Mouse (Mus musculus) spleen, adult 12 weeks (tissue): ENCODE data around the gene Btbd9.

Experiments used
- DNase-seq: peaks from one replicate; pipeline ENCODE4 v3.0.0; 2022; ENCODE audit warnings: low spot score

Gene Btbd9

GRCm38 (mm10) chr17:30241720-30242322, 334.5 kb downstream of the Btbd9 start:
- DNase-seq = no peak

GRCm38 (mm10) chr17:30241061-30241460, 335.2 kb downstream of the Btbd9 start:
- DNase-seq = no peak

GRCm38 (mm10) chr17:30240659-30241058, 335.6 kb downstream of the Btbd9 start:
- no peak for DNase-seq

GRCm38 (mm10) chr17:30239458-30239857, 336.8 kb downstream of the Btbd9 start:
- DNase-seq = no peak

- no peak for DNase-seq
These were observed 338.7 kb downstream of the Btbd9 start for GRCm38 (mm10) chr17:30237600-30237999.

GRCm38 (mm10) chr17:30236611-30237010, 339.7 kb downstream of the Btbd9 start:
- no peak for DNase-seq

- no peak for DNase-seq
These were observed 340.9 kb downstream of the Btbd9 start for GRCm38 (mm10) chr17:30235380-30235779.

- no peak for DNase-seq
These were observed 343.6 kb downstream of the Btbd9 start for GRCm38 (mm10) chr17:30232698-30233097.

- DNase-seq = no peak
These were observed 344.8 kb downstream of the Btbd9 start for GRCm38 (mm10) chr17:30231483-30231882.

GRCm38 (mm10) chr17:30230428-30230827, 345.9 kb downstream of the Btbd9 start:
- DNase-seq = no peak

- no peak for DNase-seq
These were observed 347.7 kb downstream of the Btbd9 start for GRCm38 (mm10) chr17:30228439-30229215.

GRCm38 (mm10) chr17:30225030-30225740, 351.1 kb downstream of the Btbd9 start:
- DNase-seq = no peak

GRCm38 (mm10) chr17:30222837-30223236, 353.5 kb downstream of the Btbd9 start:
- no peak for DNase-seq

GRCm38 (mm10) chr17:30222361-30222760, 353.9 kb downstream of the Btbd9 start:
- DNase-seq = no peak

- no peak for DNase-seq
These were observed 354.6 kb downstream of the Btbd9 start for GRCm38 (mm10) chr17:30221677-30222076.

- no peak for DNase-seq
These were observed 360.5 kb downstream of the Btbd9 start for GRCm38 (mm10) chr17:30215741-30216140.

GRCm38 (mm10) chr17:30214393-30214792, 361.9 kb downstream of the Btbd9 start:
- no peak for DNase-seq

GRCm38 (mm10) chr17:30213371-30213770, 362.9 kb downstream of the Btbd9 start:
- DNase-seq = no peak

- no peak for DNase-seq
These were observed 363.6 kb downstream of the Btbd9 start for GRCm38 (mm10) chr17:30212647-30213046.

- DNase-seq = no peak
These were observed 365.4 kb downstream of the Btbd9 start for GRCm38 (mm10) chr17:30210936-30211335.

GRCm38 (mm10) chr17:30210262-30210661, 366.0 kb downstream of the Btbd9 start:
- no peak for DNase-seq

GRCm38 (mm10) chr17:30205062-30205825, 371.0 kb downstream of the Btbd9 start:
- DNase-seq = no peak
